Mouse (Mus musculus): Measurements from ENCODE around the gene Igsf9b.

Igsf9b gene

DNA sequence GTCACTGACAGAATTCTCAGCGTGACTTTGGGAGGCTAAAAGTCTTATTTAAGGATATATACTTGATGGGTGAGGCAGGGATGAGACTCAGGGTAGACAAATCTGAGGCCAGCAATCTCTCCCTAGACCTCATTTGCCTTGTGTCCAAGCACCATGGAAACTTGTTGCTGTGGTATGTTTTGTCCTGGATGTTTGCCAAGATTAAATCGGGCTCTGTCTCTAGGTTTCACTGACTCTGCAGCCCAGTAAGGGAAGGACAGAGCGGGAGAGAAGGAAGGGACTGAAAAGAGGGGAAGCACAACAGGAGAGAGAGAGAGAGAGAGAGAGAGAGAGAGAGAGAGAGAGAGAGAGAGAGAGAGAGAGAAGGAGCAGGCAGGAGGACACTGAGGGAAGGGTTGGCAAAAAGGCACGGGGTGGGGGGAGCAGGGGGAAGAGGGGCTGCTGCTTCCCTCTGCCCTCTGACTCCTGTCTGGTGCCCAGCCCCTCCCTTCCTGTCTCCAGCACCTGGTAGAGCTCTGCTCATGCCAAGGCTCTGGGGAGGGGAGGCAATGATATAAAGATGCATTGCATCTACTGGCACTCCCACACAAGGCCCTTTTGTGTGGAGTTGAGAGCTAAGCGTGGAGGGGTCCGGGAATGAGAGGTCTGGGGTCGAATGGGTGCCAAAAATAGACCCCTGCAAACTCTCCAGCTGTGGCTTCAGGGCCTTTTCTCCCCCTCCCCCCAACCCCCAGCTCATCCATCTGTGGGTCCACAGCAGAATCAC is 9.3 kb upstream of the Igsf9b start:
- no peak for DNase-seq (ENCODE audit: low read depth, low spot score)

DNA sequence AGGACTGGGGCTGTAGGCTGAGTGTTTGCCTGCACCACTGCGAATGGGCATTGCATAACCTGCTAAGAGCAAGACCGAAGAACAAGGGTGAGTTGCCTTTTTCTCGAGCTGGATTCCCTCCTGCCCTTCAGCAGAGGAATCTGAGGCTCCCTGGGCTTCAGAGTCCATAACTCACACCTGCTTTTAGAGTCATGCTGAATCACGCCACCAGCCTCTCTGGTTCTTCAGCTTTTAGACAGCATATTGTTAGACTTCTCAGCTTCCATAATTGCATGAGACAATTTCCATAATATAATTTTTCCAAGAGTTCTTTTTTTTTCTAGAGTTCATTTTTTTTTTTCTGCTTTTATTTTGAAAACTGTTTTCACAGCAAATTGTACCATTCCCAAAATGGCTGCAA is 4.6 kb upstream of the Igsf9b start:
- DNase-seq (ENCODE audit: low read depth, low spot score) = no peak

DNA sequence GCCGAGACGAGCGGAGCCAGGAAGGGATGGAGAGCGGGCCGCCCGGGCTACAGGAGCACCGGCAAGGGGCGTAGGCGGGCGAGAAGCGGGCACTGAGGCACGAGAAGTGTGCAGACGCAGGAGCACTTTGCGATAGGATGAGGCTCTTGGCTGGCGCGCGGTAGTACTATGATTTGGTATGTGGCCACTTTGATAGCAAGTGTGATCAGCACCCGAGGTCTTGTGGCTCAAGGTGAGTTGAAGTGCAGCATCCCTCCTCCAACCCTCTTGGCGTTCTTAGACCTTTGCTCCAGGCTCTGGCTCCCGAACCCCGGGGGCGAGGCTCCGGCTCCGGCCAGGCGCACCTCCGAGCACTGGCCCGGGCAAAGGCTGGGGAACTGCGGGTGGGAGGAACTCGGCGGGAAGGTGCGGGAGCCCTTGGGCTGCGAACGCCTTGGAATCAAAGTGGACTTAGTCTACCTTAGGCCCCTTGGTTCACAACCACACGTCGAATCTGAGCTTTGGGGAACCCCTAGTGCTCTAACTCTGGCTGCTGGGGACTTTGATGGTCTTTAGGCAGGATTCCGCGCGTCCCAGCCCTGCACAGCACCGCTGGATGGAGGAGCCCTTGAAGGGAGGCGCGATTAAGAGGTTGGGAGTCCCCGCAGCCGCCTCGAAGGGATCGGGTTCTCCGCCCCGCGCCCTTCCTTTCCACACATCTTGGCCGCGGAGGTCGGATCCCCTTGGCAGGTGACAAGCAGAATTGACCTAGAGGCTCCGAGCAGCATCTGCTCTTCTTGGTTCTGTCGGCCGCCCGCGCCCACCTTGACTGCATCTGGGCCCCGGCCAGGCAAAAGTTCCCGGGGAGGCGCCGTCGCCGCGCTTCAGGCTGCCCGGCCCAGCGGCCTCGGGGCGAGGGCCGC is 533 bp downstream of the Igsf9b start:
- DNase-seq (ENCODE audit: low read depth, low spot score) = no peak

DNA sequence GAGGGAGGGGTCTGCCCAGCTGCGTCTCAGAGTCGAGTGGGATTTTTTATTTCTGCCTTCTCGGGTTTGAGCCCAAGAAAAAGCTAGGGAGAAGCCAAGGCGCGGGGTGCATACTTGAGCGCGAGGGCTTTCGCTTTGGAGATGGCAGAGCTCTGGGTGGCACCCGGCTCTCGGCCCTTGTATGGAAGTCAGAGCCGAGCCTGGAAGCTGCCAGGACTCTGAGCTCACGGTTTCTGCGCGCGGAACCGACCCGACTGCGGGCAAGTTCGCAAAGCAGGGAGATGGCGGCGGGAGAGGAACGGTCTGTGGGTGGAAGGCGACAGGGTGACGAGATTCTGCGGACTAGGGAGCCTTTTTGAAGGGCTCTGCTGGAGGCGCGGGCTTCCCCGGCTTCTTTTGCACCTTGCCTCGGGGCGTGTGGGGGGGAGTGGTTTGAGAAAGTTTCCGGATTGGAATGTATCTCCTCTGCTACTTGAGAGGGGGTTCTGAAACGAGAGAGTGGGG is 1.2 kb downstream of the Igsf9b start:
- no peak for DNase-seq (ENCODE audit: low read depth, low spot score)

DNA sequence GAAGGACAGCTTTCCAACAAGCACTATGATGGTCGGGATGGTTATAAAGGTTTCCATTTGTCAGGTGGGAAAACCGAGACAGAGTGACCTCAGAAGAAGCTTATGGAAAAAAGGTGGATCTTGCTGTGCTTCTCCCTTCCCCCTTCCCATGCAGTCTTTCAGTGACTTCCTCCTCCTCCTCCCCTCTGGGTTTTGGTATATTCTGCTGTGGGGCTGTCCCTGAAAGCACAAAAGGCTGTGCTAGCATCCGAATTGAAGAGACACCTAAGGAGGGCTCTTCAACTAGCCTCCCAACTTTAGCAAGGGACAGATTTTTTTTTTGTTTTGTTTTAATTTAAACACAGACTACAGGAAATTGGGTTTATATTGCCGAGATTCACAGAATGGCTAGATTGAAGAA is 1.7 kb downstream of the Igsf9b start:
- DNase-seq (ENCODE audit: low read depth, low spot score) = no peak

DNA sequence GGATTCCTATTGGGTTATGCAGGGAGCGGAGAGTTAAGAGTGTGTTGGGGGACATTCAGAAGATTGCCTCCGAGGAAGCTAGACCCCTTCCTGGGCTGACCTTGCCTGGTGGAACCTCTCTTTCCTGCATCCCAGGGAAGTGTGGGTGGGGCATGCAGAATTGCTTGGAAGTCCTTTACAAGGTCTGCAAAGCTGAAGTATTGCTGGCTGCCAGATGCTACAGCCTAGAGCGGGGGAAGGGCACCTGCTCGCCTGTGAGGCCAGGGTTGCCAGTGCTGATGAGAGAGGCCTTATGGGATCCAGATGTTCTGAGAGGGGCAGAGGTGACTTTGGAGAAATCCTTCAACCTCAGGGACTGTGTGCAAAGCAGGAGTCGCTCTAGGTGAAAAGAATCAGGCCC is 2.5 kb downstream of the Igsf9b start:
- no peak for DNase-seq (ENCODE audit: low read depth, low spot score)

DNA sequence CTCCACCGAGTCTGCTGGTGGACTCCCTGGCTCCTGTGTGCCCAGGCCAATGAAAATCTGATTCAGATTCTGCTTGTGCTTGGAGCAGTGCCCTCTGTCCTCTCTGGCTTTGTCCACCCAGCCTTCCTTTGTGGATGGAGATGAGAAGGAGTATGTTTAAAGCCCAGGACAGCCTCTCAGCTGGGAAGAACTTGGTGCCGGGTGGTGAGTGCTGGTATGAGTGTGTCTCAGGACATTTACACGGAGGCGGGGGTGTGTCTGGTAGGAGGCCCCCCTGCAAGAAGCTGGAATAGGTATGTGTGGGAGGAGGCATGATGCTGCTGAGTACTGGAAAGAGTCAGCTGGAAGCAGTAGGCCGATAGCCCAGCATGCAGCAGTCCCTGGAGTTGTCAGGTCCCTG is 3.3 kb downstream of the Igsf9b start:
- DNase-seq (ENCODE audit: low read depth, low spot score) = no peak

DNA sequence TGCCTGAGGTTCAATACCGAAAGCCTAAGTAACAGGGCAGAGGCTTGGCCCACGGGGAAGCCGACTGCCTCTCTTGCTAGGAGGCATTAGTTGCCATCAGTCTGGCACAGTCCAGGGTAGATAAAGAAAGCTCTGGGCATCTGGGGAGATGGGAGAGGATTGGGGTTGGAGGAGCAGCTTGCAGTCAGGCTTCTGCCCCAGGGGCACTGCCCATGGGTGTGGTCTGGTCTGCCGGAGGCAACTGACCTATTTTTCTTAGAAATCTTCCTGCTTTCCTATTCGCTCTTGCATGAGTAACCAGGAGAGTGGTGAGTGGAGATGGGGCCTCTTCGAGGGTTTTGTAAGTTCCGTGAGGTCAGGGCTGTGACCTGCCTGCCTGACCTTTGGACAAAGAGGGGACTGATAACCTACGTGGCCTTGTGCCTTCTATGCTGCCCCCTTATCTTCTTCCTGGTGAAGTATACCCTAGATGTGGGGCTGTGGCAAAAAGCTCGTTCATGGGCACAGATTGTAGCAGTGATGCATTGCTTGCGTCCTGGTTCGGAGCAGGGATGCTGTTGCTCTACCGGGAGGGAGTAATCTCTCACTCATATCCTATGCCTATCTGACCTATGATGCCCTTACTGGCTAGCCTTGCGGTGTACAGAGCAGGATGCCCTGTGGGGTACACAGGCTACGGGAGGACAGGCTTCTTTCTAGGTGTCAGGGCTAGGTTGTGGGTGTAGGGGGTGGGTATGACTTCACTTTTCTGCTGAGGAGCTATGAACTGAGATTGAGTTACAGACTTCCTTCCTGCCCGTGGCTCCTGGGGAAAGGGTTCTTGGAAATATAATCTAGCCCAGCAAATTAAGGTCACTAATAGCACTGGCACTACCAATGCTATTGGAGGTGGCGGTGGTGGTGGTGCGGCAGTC is 4.8 kb downstream of the Igsf9b start:
- DNase-seq (ENCODE audit: low read depth, low spot score) = no peak

DNA sequence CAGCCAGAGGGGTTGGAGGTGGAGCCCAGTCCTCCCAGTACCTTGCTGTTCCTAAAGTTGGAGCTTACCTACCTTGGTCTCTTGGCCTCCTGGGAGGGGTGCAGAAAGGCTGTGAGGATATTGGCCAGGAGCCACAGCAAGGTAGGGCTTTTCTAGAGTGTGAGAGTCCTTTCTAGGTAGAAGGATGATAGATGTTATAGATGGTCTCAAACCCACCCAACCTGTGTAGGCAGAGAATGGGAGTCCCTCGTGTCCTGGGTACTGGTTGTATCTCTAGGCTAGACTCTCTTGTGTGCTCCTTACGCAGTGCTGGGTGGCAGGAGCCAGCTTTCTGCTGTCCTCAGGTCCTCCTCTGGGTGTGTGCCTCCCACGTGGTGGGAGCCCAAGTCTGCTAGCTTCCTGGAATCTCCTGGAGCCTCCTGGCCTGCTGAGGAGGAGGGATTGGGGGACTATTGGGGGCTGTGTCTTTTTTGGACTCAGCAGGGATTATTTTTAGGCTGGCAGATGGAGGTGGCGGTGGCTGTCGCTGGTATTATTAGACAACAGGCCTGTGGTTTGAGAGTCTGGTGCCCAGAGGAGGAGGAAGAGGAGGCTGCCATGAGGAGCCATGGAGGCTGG is 5.6 kb downstream of the Igsf9b start:
- no peak for DNase-seq (ENCODE audit: low read depth, low spot score)

DNA sequence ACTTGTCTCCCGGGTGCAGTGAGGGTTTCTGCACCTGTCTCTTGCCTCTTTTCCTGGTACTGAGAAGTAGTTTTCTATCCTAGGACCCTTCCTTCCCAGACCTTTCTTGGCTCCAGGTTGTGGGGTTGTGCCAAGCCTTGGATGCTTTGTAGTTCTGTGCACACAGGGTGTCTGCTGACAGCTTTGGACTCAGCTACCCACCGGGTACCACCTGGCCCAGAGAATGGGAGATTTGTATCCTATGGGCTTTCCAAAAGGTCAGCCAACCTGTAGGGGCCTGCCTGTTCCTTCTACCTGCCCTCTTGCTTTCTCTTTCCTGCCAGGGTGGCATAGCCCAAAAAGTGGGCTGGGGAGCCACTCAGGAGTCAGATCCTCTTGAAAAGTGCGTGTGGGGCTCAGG is 6.5 kb downstream of the Igsf9b start:
- no peak for DNase-seq (ENCODE audit: low read depth, low spot score)

DNA sequence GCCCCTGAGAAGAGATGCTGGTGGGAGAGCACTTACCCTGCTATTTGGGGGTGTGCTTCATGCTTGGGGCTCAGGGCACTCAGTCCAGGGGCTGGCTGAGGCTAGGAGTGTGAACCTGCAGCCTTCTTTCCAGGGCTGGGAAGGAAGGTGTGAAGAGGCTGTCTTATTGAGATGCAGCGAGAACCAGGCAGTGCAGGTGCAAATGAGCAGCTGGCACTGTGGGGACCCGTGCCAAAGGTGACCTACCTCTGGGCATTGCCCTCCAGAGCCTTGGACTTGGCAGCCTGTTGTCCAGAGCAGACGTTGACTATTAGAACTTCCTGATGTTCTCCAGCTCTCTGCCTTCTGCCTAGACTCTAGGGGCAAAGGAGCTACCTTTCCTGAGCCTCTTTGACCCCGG is 7.6 kb downstream of the Igsf9b start:
- DNase-seq (ENCODE audit: low read depth, low spot score) = no peak

DNA sequence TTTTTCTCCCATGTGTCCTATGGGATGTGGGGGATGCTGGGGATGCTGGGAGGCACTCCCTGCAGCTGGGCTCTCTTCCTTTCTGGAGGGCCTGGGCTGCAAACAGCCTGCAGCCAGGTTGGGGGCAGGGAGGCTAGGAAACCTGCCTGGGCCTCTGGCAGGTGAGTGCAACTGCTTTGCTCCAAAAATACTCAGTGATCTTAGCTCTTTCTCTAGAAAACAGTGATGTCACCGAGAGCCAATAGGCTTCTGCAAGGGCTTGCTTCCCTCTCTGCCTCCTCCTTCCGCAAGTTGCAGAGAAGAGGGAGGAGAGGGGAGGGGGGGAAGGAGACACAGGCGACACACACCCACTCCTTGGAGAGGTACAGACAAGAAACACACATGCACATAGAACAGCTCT is 8.3 kb downstream of the Igsf9b start:
- DNase-seq (ENCODE audit: low read depth, low spot score) = no peak

DNA sequence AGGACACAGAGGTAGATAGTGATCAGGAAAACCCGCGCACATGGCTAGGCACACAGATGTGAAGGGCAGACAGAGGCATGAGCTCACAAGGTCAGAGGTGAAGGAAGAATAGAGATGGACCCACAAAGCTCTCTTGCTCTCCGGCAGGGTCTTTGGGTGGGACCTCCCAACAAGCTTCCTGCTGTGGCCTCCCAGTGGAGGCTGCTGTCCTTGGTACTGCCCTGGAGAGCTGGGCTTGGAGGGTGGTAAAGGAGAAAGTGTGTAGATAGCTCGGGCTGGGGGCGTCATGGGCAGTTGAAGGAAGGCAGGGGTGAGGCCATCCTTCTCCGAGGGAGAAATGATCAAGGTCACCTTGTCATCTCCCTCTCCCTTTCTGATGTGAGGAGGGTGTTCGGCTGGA is 9.0 kb downstream of the Igsf9b start:
- no peak for DNase-seq (ENCODE audit: low read depth, low spot score)

DNA sequence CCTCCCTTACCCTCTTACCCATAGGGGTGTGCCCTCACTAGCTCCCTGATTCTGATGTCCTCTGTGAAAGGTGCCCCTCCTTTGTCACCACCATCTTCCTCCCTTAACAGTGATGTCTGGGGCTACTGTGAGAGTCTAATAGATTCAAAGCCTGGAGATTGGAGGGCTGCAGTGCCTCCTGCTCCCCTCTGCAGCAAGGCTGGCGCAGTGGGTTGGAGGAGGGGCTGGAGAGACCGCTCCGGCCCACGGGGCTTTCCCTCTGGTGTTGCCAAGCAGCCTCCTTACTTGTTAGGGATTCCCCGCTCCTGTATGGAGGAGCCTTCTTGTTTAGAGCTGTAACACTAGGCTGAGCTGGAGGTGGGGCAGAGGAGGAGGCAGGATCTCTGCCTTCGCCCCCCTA is 9.6 kb downstream of the Igsf9b start:
- DNase-seq (ENCODE audit: low read depth, low spot score) = no peak

DNA sequence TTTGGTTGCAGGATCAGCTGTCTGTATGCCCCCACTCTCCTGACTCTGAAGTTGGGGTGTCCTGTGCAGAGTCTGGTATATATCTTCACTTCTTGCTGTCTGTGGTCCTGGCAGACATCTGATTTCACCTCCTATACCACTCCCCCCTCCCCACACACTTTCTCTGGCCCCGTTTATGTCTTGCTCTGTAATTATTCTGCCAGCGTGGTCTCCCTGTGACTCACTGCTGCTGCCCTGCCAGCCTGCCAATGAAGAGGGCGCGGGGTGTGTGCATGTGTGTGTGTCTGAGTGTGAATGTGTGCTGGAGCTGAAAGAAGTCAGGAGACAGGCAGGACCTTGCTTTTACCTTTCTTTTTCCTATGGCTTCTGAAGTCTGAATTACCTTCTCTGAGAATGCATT is 11.0 kb downstream of the Igsf9b start:
- no peak for DNase-seq (ENCODE audit: low read depth, low spot score)

DNA sequence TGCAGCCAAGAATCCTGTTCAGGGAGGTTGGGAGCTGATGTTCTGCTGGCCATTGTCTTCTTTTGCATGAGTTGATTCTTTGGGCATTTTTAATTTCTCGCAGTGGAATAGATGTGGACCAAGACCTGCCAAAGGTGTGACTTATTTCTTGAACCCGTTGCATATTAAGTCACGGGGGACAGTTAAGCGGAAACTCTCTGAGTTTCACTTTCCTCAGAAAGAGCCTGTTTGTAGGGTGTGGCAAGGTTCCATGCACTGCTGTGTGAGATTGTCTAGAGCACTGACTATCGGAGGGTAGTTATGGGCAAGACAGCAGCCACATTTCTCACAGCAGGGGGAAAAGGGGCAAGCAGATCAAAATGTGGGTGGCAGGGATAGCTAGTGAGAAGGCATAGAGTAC is 14.4 kb downstream of the Igsf9b start:
- no peak for DNase-seq (ENCODE audit: low read depth, low spot score)

DNA sequence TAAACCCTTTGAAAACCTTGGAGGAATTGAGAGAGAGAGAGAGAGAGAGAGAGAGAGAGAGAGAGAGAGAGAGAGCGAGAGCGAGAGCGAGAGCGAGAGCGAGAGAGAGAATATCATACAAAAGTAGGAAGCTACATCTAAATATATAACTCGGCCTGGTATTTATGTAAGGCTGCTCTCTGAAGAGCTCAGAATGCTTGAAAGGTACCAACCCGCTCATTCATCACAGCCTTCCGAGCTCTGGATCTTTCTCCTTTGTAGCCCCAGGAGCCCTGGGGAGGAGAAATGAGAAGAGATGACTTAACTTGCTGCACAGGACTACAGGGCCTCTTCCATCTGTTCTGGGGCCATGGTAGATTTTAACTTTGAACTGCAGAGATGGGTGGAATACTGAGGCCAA is 22.3 kb downstream of the Igsf9b start:
- no peak for DNase-seq (ENCODE audit: low read depth, low spot score)

DNA sequence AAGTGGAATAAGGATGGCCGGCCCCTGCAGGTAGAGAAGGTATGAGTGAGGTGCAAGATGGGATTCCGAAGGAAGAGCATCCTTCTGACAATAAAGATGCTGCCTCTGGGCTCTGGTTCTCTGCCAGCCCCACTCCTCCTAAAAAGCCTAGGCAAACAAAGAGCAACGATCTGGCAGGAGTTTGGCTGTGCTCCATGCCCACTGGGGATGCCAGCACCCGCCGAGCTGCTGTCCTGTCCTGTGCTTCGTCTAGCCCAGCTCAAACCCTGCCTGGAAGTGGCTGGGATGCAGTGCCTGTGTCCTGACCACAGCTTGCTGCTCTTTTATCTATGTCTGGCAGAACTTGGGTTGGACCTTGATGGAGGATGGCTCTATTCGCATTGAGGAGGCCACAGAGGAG is 23.3 kb downstream of the Igsf9b start:
- DNase-seq (ENCODE audit: low read depth, low spot score) = no peak

DNA sequence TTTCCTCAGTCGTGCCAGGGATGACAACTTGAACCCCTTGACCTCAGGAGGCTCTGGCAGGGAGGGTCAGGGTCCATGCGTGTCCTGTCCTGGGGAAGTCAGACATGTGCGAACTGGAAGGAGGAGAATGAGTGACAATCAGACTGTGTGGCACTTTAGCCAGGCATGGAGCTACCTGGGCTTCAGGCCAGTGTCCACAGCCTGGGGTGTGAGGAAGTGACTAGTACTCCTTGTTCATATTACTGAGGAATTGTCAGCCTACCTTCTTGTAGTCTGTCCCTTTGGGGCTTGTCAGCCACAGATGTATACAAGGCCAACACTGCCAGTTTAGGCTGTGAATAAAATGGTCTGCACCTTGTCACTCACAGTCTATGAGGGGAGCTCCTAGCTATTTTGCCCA is 24.4 kb downstream of the Igsf9b start:
- DNase-seq (ENCODE audit: low read depth, low spot score) = no peak

DNA sequence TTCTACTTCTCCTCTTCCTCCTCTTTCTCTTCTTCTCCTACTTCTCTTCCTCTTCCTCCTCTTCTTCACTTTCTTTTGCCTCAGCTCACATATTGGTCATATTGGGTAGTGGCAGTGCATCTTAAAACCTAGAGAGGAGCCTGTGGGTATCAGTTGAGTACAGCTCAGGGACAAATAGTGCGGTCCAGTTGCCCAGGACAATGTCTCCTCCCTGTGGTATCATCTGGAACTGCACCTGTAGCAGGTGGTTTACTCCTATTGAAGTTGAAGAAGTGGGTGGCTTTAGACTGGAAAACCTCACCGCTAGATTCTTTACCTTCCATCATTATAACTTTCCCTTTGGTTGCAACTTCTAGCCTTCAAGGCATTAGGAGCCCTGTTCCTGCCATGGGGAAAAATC is 26.9 kb downstream of the Igsf9b start:
- peak; percentile 45 for DNase-seq (ENCODE audit: low read depth, low spot score)

DNA sequence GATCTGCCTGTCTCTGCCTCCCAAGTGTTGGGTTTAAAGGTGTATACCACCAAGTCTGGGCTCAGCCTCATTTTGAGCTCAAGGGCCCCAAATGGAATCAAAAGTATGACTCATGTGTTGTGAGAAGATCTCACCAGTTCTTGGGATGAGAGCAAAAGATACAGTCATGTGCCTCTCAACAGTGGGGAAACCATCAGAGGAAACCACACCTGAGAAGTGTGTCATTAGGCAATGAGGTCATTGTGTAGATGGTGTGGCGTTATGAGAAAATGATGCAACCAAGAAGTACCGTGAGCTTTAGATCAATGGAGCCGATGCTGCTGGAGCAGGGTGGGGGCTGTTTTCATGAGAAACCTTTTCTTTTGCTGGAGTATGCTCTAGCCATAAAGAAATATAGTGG is 28.6 kb downstream of the Igsf9b start:
- DNase-seq (ENCODE audit: low read depth, low spot score) = no peak

Measured in embryo, embryonic 11.5 days (tissue).